Mouse (Mus musculus) right cerebral cortex, postnatal 36 days (tissue): ENCODE results near the gene Tmeff1.

Experiments
- DNase-seq, 2 experiments: peaks; one replicate each; pipeline ENCODE4 v3.0.0; 2022; ENCODE audit warnings: low spot score in 2 of 2, mixed read lengths in 1 of 2

Gene Tmeff1

DNA sequence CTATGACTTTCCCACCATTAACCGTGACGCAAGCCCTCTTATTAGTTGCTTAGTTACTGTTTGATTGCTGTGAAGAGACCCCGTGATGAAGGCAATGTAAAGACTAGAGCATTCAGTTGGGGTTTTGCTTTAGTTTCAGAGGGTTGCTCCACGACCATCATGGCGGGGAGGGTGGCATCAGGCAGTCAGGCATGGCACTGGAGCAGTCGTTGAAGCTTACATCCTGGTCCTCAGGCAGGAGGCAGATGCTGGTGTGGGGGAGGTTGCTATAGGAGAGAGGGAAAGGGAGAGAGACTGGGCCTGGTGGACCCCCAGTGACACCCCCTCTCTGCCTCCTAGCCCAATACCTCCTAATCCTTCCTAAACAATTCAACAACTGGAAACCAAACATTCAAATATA lies 35.1 kb downstream of the Tmeff1 start:
- no peak for DNase-seq

DNA sequence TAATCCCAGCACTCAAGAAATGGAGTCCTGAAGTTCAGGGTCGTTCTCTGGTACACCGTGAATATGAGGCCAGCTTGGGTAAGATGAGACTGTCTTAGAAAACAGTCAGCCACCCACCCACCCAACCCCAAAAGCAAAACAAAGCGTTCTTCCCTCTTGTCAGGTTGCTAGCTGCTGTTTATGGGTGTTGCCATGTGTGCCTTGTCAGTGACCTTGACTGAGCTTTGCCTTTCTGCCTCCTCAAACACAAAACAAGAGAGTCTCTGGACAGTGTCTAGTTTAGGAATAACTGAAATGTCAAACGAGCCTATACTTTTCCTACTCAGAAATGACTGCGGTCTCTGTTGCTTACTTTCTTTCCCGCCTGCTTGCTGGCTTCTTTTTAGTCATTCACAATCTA lies 37.3 kb downstream of the Tmeff1 start:
- no peak for DNase-seq

DNA sequence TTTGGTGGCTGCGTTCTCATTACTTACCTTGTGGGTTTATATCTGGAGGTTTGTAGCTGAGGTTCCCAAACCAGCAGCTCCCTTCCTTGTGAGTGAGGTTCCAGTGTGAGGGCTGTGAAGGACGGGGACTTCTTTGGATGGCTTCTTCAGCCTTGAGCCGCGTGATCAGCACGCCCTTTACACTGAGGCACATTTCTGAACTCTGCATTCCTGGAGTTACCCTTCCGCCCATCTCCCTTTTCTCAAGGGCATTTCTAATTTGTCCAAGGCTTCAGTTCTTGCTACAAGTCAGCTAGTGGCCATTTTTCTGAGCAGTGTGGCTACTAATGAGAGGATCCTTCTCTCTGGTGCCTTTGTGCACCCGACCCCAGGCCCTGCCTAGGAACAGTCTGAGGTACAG lies 38.0 kb downstream of the Tmeff1 start:
- DNase-seq, result no peak

DNA sequence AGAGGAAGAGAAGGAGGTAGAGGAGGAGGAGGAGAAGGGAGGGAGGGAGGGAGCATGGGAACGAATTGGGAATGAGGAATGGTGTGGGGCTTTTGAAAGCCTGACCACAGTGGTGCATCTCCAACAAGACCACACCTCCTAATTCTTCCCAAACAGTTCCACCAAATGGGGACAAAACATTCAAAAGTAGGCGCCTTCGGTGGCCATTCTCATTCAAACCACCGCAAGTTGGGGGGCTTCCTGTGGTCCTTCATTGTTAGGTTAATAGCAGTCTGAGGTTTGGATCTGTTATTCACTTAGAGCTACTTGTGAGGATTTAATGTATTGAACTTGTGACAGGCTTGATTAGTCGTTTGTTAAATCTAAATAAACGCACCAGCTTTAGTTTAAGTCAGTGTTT lies 40.0 kb downstream of the Tmeff1 start:
- DNase-seq, result no peak

DNA sequence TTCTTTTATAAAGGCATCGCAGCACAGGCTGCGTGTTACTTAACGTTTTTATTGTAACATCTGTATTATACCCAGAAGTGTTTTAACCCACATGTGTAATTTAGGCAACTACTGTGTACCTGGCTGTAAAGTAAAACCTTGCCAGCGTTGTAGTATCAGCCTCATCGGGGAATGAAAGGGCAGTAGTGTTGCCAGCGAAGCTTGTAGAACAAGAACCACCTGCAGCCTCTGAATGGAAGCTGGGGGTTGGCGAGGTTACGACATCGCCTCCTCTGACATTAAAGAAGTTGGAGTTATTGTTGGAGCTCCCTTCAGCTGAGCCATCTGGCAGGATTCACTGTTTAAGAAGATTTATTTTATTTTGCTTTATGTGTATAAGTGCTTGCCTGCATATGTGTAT lies 40.9 kb downstream of the Tmeff1 start:
- no peak for DNase-seq

DNA sequence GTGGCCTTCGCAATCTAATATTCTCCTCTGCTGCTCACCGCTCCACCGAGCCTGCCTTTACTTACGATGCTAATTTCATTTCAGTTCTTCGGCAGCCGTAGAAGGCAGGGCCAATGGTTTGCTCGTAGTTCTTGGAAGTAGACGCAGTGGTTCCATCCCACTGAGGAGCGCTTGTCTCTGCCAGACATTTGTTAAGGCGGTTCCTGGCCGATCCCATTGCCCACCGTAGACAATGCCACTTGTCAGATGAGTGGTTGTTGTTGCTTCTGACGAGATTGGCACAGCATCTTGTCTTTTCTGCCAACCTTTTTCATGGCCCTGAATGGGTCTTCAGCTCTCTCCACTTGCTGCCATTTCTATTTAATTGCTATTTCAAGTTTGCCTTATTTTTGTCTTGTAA lies 44.5 kb downstream of the Tmeff1 start:
- no peak for DNase-seq

DNA sequence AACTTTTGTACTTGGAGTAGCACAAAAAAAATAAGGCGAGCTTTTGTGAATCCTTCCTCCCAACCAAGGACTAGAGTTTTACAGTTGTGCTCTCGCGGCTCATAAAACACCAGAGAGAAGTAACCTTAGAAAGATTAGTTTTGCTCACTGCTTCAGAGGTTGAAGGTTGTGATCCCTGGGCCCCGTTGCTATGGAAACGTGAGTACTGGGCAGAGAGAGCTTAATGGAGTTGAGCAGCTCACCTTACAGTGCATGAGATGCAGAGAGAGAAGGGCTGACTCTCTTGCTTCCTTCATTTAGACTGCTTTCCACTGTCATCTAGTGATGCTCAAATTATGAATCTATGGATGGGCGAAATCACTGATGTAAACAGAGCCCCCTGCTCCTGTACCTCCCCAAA lies 48.6 kb downstream of the Tmeff1 start:
- no peak for DNase-seq

DNA sequence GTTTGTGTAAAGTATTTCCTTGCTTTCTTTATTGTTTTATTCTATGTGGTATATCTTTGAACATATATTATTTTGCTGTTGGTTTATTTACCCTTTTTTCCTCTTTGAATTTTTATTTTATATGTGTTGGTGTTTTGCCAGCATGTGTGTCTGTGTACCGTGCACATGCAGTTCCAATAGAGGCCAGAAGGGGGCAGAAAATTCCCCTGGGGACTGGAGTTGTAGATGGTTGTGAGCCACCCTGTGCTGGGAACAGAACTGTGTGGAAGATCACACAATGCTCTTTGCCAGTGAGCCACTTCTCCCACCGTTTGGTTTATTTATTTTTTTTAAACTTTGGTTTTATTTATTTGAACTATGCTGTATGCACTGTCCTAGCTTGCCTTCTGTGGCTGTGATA lies 49.1 kb downstream of the Tmeff1 start:
- no peak for DNase-seq

DNA sequence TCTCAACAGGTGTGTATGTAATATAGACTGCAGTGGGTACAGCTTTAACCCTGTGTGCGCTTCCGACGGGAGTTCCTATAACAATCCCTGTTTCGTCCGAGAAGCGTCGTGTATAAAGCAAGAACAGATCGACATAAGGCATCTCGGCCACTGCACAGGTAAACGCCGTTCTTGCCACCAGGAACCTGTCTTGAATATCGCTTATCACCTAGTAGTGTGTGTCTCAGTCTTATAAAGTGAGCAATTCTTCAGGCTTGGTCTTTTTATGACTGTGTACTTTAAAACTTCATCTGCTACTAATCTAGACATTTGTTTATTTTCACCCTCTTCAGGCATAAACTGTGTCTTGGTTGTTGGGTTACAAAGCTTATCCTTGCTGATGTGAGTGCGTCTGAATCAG lies 51.9 kb downstream of the Tmeff1 start:
- DNase-seq, result no peak

DNA sequence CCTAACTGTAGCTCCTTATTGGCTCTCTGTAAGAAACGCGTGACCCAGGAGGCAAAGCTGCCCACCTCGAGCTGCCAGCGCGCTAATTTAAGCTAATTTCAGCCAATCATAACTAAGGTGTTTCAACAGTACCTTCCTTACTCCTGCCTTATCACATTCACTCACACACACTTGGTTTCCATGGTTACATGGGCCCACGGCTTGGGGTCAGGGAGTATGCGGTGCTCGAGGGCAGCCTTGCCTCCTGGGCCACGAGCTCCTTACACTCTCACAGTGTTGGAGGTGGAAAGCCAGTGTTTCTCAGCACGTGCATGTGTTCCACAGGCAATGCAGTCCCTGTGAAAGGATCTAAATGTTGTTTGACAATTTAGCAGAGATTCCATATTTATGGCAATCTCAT lies 53.2 kb downstream of the Tmeff1 start:
- DNase-seq, result no peak

DNA sequence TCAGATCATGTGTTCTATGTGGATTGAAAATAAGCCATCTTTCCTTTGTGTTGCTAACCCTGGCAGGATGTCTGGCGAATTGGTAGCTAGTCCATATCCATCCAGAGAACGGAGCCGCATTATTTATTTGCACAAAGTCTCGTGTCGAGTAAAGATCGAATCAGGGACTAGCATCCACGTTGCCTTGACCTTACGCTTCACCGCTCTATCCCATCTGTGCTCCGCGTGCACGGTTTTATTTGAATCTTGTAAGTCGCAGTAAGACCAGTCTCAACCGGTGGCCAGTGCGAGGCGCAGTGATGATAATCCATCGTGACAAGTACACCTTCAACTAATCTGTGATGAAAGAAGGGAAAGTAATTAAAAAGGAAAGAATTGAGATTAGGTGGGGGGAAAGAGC lies 54.5 kb downstream of the Tmeff1 start:
- DNase-seq, result no peak

DNA sequence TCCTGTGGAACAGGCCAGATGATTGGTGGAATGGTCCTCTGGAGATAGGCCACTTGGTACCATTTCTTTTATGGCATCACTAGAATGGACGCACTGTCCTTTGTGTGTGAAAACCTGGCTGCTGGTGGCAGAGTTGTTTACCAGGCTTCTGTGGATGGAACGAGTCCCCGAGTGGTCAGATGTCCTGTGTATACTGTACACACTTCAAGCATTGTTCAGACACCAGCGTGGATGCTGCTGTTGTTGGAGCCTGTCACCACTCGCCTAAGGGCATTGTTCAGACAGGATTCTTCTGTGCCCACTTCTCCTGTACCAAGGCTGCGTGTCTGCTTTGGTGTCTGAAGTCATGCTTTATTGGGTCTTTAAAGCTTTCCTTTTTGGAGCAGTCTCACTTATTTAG lies 58.8 kb downstream of the Tmeff1 start:
- DNase-seq, result peak in 1 of 2 experiments; percentile 10

DNA sequence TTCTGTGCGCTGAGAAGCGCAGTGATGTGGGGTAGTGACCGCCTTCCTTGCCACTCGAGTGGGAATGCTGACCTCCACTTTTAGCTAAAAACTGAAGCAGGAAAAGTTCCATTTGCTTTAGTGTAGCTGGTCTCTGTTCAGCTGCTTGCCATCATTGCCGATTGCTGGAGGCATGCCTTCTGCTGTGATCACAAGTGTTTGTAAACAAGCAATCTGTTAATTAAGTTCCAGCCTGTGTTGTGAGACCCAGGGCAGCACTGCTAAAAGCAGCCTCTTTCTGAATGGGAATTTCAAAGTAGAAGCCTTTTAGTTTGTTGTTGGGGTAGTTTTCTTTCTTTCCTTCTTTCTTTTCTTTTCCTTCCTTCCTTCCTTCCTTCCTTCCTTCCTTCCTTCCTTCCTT lies 61.2 kb downstream of the Tmeff1 start:
- no peak for DNase-seq

DNA sequence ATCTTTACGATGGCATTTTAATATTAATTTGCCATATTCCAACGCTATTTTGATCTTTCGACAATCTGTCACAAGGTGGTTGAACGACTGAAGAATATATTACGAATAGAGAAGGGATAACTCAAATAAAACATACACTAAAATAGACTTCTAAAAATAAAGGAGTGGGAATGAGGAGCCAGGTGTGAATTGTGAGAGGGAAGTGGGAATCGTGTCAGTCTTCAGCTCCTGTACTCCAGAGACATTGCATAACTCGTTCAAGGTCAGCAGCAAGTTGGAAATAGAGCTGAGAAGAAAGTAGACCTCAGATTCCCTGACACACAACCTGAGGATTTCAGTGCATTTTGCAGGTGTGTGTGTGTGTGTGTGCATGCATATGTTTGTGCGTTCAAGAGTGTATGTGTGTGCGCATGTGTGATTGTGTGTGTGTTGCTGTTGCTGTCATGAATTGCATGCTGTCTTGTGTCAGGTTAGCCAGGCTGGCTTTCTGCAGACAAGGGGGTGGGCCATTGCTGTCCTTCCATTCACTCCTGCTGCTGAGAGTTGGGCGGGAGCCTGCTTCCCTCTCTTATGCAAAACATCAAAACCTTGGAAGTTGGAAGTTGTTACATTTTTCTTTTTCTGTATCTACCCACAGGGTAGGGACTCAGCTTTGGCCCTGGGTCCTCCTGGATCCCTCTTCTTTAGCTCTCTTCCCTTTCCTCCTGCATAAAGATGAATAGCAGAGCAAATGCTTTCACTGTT lies 65.8 kb downstream of the Tmeff1 start:
- no peak for DNase-seq

DNA sequence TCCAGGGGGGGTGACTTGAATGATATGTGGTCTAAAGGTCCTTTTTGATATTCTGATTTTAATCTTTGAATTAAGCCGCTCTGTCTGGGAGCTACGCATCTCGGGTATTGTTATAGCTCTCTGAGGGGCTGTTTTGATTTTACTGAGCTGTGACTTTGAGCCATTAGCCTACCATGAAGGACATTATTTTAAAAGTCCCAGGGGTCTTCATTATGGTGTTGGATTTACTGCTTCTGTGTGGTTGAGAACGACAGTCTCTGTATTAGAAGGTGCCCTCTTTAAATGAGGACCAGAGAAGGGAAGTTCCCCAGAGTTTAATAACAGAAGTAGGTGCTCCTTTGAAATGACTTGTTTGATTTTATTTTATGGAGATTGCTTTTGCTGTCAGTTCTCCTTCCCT lies 69.1 kb downstream of the Tmeff1 start:
- DNase-seq, result no peak

DNA sequence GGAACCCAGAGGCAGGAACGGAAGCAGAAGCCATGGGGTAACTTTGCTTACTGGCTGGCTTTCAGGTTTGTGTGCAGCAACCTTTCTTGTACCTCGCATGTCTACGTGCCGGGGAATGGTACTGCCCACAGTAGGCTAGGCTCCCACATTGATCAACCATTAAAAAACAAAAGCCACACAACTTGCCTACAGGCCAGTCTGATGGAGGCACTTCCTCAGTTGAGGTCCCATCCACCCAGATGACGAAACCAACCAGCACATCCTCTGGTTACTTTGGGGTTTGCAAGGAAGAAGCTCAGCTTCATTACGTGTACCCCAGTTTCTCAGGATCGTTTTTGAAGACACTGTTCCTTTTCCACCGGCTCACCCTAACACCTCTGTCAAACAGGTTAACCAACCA lies 71.6 kb downstream of the Tmeff1 start:
- DNase-seq, result no peak

DNA sequence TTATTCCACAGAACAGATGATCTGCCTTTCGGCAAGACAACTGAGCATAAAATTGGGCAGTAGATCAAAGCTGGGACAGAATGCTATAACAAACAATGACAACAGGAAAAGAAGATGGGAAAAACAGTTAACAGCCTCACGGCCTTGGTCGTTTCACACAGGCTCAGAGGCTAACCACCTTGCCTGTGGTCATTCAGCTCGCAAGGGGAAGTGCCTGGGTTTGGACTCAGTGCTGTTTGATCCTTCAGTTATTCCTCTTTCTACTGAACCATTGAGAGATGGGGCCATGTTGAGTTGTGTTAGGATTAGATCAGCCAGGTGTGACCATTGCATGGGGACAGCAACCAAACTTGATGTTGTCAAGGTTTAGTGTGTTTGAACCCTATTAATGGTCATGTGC lies 75.2 kb downstream of the Tmeff1 start:
- no peak for DNase-seq

DNA sequence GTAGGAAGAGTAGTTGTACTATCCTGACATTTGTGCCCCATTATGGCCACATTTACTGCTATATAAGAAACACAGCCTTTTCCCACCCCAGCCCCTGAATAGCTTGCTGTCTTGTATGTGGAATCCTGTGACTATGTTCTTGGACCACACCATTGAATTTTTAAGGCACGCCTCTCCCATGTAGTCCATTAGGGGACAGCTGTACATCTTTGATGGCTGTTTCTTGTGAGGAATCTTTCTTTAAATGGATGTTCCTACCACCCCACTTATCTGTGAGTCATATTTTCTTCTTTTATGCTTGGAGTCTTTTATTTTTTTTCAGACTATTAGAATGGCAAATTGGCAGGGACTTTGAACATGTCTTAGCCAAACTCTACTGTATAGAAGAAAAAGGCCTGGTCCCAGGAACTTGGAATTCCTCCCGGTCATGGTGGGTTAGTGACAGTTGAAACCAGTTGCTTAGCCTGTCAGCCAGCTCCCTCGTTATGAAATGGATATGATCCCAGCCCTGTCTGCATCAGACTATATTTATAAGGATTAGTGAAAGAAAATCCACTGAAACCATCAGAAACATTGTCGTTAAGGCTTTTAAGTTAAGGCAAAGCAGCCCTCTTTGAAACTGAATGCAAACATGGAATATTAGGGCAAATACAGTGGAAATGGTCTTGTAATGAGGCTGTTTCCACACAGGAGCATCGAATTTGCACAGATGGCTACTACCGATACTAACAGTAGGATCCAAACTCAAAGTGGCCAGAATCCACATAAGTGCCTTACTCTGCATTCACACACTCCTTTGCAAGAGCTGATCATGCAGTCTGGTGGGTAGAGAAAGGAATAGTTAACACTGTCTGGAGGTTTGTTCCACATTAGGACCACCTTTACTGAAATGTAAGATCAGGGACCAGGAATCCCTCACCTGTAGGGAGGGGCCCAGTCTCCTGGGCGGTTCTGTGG lies 75.9 kb downstream of the Tmeff1 start:
- no peak for DNase-seq

DNA sequence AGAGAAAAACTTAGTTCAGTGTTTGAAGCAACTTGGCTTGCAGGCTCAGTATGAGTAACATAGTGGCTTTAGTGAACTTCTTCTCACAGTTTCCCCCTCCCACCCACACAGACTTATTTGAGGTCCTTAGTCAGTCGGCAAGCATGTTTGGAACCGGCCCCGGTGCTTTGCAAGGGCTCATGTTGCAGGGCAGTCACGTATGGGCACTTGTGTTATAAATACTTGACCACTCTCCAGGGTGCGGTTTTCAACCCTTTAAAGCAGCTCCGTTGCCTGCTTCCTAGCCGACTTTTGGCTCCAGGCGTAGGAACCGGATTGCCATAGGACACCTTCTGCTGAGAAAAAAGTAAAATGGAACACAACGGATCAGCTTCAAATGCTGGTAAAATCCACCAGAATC lies 78.3 kb downstream of the Tmeff1 start, which contains the start of gene Cavin4:
Cavin4 (plus strand) TSS at position 244 of the 400 bp plus-strand sequence.
- no peak for DNase-seq

DNA sequence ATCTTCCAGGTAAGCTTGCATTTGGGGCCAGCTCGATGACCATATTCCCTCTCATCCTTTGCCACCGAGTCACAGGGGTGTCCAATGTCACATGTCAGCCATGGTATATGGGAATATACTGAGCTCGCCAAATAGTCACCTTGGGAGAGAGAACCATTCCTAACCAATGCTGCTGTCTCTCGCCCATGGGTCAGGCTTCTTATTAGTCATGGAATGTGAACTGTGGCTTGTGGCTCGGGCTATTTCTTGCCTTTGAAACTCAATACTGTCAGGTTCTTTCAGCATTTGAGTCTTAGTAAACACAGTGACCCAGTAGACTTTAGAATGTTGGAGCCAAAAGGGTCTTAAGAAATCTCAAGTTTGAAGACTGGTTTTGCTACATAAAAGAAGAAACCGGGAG lies 79.0 kb downstream of the Tmeff1 start:
- DNase-seq, result no peak

DNA sequence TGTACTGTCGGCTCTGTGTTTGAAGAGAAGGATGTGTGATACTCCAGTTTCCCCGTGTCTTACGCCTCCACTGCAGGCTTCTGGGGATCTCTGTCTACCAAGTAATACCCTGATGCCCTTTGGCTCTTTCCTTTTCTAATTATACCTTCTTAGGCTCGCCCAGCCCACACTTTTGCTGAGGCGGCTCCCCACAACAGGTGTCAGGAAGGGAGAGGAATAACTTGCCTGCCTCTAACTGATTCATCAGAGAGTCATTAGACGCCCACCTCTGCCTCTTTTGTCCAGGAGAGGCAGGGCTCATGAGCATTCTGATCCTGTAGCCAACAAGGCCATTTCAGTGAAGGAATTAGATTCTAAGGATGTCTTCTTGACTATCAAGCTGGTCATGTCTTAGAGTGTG lies 82.3 kb downstream of the Tmeff1 start:
- DNase-seq, result no peak

DNA sequence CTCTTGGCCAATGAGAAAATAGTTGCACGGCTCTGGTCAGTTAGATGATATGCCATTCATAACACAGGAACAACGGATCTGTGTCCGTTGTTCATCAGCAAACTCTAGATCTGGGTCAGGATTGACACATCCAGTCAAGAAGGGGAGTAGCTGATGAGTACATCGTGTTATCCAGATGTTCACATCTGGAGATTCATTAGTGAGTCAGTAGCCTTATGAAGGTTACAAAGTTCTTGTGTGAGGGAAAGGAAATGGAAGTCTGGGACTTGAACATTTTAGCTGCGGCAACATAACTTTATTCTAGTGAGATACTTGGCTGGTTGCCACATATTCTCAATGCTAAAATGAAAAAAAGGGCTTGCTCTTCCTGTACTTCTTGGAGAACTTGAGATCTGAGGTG lies 87.9 kb downstream of the Tmeff1 start:
- DNase-seq, result no peak

DNA sequence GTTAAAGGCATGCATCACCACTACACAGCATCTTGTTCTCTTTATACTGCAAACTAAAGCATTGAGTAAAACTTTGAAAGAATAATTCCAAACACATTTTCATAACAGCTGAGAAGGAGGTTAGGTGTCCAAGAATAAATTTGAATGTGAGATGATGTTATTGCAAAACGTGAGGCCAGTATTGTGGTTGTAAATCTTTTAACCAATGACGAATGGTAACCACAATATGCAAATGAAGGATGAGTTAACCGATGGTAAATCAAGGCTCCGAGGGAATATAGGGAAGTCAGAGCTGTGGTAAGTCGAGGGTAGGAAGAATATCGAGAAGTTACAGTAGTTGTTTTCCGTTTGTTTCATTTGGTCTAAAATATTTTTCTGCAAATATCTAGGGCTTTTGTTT lies 89.4 kb downstream of the Tmeff1 start:
- no peak for DNase-seq
